Mouse (Mus musculus) embryo, embryonic 10 days (tissue): ENCODE measurements around the gene Htt.

Experiments
- DNase-seq: peaks from one replicate; pipeline ENCODE4 v3.0.0-alpha.2; 2015; ENCODE audit warnings: low spot score

The Htt gene

GRCm38 (mm10) chr5:34931091-34931490, 169.6 kb downstream of the Htt start:
- DNase-seq, result no peak

- DNase-seq, result no peak
These were observed 170.2 kb downstream of the Htt start for GRCm38 (mm10) chr5:34931516-34932457.

- peak; percentile 43 for DNase-seq
These were observed 170.9 kb downstream of the Htt start for GRCm38 (mm10) chr5:34932458-34932806.

- no peak for DNase-seq
These were observed 171.9 kb downstream of the Htt start for GRCm38 (mm10) chr5:34933461-34933860.

- DNase-seq, result peak; percentile 72
These were observed 180.3 kb downstream of the Htt start for GRCm38 (mm10) chr5:34941710-34942470.

- no peak for DNase-seq
These were observed 181.9 kb downstream of the Htt start for GRCm38 (mm10) chr5:34943428-34943827.

- peak; percentile 86 for DNase-seq
These were observed 187.6 kb downstream of the Htt start, which contains the start of gene Rgs12 for GRCm38 (mm10) chr5:34948861-34949760. TSS of gene Rgs12 (plus strand) at chr5:34949445.

GRCm38 (mm10) chr5:34949769-34950211, 188.2 kb downstream of the Htt start:
- peak; percentile 56 for DNase-seq

- DNase-seq, result no peak
These were observed 189.1 kb downstream of the Htt start for GRCm38 (mm10) chr5:34950486-34951160.

GRCm38 (mm10) chr5:34951161-34951834, 189.8 kb downstream of the Htt start:
- no peak for DNase-seq

- no peak for DNase-seq
These were observed 193.0 kb downstream of the Htt start for GRCm38 (mm10) chr5:34954508-34954907.

GRCm38 (mm10) chr5:34955630-34956029, 194.1 kb downstream of the Htt start:
- DNase-seq, result no peak

GRCm38 (mm10) chr5:34956151-34956550, 194.6 kb downstream of the Htt start:
- DNase-seq, result peak; percentile 13

- DNase-seq, result no peak
These were observed 195.5 kb downstream of the Htt start for GRCm38 (mm10) chr5:34957015-34957414.

GRCm38 (mm10) chr5:34960021-34960420, 198.5 kb downstream of the Htt start:
- no peak for DNase-seq
